Mouse (Mus musculus) frontal cortex, postnatal 25 days (tissue): ENCODE data around the gene Gclc.

Experiments
- DNase-seq, 2 experiments: peaks; one replicate each; pipeline ENCODE4 v3.0.0; 2022; ENCODE audit warnings: low spot score in 2 of 2

Gene Gclc

DNA sequence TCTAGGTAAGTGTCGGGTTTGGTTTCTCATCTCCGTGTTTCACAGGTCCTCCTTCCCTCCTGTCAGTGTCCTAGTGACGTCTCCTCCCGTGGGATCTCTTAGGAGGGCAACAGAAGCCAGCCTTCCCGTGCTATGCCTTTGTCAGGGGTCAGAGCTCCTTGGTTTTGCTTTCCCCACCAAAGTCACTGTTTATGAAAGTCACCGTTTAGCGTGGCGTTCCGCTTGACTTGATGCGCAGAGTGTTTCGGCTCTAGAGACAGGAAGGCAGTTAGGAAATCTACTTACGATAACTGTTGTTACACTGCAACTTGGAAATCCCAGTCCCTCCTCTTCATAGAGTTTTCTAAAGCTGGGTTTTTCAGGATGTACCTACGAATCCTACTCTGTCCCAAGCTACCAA, 28.7 kb downstream of the Gclc start:
- no peak for DNase-seq

DNA sequence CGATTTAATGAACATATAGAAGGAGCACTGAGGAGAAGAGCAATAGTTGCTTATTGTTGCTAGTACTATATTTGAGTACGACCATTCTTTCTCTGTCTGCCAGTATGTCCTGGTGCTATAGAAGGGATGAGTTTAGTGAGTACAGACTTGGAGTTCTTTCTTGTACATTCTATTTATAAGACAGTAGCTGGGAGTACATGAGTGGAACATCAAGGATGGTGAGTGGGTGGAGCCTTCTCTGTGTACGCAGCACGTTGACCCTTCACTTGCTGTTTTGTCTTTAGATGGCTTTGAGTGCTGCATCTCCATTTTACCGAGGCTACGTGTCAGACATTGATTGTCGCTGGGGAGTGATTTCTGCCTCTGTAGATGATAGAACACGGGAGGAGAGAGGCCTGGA, 31.1 kb downstream of the Gclc start:
- DNase-seq = no peak

DNA sequence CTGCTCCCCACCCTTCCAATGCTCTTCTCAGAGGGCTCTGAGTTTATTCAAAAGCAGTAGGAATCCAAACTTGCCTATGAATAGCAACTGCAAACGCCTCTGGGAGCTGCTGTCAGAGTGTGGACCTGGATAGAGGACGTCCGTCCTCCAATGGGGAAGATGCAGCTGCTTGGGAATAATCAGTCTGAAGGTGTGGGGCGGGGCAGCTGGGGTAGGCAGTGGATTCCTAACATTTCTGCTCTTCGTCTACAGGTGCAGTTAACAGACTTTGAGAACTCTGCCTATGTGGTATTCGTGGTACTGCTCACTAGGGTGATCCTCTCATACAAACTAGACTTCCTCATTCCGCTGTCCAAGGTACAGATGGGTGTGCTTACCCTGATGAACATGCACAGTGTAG, 33.6 kb downstream of the Gclc start:
- DNase-seq = no peak

DNA sequence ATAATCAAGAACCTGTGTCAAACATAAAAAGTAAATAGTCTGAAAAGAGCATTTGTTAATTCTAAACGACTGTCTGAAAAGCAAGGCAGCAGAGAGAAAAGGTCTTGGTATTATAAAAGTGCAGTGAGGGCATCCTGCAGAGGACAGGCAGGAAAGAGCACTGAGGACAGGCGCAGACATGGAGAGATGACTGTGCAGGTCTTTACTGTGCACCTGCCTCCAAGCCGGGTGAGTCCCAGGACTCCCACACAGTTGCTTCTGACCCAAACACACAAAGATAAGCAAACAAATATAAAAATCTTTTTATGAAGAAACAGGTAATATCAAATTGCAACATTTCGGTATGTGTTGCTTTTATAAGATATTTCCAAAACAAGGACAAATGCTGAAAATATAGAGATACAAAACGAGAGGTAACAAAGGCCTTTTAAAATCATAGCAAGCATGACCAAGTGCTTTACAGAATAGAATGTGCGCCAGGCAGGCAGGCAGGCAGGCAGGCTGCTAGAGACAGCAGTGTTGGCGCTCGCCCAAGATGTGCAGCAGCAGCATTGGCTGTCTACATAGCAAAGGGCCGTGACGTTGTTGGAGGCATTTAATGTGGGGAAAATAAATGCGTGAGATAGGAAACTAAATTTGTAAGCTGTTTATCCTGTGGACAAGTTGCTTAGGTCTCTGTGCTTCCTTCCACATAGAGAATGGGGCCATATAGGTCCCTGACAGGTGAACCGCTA, 35.4 kb downstream of the Gclc start:
- DNase-seq = no peak

DNA sequence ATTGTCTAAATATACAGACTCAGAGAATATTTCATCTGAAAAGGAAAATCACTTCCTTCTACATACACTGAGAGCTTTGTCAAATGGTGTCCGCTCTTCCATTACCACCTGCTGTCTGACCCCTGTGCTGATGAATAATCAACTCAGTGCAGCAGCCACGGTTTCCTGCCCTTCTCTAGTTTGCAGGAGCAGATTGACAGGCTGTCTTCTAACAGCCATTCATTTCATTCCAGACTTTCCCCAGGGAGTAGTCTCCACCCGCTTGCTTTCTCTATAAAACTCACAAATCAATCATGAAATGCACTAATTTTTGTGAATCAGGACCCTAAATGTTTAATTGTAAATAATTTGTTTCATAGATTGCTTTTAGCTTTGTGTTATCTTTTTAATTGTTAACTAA, 39.5 kb downstream of the Gclc start:
- no peak for DNase-seq

DNA sequence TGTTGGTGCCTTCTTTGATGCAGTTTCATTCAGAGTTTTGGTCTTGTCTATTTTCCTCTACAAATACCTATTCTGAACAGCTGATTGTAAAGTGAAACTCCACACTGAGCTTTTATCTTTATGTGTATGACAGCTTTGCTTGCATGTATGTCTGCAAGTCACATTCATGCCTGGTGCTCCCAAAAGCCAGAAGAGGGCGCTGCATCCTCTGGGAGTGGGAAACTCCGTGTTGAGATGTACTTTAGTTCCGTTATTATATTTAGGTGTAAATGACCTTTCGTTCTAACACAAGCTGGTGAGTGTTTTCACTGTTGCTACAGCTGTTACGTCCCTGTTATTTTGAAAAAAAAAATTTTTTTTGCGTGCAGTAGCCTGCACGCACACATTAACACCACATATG, 48.1 kb downstream of the Gclc start:
- DNase-seq = no peak

DNA sequence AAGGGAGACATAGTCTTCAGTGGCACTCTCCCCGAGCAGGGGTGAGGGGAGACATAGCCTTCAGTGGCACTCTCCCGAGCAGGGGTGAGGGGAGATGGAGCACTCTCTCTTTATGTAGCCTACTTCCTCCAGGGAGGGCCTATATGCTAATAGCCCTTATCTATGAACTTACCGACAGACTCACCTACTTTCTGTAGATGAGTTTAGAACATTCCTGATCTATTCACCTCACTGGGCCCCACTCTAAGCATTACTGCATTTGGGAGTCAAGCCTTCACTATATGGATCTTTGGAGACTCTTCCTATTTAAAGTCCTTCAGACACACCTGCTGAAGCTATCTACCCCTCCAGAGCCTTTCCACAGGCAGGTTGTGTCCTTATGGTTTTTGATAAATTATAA, 52.1 kb downstream of the Gclc start:
- no peak for DNase-seq

DNA sequence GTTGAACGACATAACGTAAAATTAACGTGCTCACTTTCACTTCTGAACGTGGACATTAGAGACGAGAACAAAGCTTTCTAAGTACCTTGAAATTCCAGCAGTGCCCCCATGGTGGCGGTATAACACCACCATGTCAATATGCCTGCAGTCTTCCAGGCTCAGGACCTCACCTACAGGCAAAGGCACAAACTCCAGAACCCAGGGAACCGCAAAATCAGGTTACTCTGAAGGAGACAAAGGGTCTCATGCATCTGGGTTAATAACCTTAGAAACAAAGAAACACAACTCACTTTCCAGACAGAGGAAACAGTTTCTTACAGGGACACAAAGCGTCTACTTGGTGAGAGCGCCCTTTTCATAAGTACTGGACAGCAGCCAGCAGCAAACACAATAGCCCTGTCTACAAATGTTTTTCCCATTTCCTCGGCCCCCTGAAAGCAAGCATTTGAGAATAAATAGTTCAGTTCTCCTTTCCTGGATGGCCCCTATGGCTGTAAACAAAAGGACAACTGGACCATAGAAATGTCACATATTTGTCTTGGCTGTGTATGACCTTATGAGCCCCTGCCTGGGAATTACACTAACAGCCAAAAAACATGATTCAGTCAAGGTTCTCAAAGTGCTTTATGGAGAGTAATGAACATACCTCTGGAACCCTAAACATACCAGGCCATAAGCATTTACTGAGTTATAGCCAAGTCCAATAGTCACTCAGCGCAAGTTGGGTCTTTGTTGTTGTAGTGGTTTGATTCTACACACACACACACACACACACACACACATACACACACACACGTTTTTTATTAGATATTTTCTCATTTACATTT, 52.7 kb downstream of the Gclc start:
- peak; percentile 82 to 87 for DNase-seq

DNA sequence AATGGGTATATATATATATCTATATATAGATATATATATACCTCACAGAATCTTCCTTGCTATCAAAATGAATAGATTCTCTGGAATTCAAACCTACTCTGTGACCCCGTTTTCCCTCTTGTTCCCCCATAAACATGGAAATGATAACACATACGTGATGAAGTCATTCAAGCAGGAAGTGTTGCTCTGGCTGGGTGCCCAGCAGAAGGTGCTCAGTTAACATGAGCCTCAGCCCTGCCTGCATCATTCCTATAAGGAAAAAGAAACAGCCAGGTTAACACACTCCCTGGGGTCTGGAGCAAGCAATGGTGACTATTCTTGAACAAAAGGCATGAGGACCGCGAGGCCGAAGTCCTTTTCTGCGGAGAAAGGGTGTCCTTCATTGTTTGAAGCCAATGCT, 54.1 kb downstream of the Gclc start:
- DNase-seq = no peak

DNA sequence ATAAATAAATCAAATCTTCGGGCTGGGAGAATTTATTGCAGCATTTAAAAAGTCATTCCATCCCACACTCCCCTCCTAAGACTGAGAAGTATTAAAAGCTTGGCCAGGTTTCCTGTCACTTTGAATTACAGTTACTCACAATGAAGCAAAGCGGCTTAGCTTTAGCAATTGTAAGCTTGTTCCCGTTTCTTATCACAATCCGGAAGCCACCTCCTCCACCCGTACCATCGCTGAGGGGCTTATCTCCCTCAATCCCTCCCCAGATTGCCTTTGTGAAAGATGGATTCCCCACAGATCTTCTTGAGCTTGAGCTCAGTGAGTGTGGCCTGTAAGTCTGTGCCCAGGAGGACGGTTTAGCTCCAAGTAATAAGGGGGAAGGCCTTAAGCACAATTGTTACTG, 64.5 kb downstream of the Gclc start:
- DNase-seq = no peak

DNA sequence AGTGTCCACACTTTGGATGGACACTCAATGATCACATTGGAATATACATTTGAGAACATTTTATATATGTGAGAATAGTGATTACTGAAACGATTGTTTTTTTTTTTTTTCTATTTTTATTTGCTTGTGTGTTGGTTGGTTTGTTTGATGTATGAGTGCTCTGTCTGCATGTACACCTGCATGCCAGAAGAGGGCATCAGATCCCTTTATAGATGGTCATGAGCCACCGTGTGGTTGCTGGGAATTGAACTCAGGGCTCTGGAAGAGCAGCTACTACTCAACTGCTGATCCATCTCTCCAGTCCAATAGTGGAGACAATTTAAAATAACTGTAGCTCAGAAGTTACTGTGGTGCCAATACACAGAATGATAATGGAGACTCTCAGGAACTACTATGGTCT, 65.0 kb downstream of the Gclc start:
- no peak for DNase-seq

DNA sequence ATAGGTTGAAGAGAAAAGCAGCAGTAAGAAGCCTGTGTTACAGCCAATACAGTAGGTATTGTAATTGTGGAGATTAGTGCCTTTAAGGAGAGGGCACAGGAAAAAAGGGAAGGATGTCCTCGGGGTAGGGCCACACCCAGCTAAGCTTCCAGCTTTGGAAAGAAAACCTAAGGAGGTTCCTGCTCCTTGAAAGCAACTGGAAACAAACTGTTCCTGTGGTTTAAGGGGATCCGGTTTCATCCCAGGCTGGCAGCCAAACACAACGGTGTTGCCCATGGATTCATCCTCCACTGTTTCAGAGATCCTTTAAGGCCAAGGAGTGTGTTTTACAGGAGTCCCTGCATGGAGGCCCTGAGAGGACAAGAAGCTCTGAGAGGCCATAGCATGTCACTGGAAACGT, 66.5 kb downstream of the Gclc start:
- DNase-seq = no peak

DNA sequence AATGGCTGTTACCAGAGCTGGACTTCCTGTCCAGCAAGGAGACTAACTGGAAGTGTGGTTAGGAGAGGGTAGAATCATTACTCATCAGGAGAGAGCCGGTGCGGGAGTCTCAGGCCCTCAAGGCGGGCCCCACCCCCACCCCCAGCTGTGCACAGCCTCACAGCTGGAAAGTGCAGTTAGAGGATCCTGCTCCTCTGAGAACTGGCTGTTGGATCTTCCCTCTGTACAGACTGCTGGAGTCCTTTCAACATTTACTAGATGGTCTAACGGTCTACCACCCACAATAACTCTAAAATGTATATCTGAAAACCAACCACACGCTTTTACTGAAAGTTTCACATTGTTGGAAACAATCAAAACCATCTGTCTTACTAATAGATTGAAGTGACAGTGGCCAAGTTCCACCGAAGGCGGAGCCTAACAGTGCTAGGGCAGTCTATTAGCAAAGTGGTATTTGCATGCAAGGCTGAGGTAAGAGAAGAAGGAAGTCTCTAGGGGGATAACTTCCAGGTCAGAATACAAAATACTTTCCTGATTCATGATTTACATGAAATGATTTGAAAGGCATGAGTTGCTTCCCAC, 71.1 kb downstream of the Gclc start:
- DNase-seq = no peak

DNA sequence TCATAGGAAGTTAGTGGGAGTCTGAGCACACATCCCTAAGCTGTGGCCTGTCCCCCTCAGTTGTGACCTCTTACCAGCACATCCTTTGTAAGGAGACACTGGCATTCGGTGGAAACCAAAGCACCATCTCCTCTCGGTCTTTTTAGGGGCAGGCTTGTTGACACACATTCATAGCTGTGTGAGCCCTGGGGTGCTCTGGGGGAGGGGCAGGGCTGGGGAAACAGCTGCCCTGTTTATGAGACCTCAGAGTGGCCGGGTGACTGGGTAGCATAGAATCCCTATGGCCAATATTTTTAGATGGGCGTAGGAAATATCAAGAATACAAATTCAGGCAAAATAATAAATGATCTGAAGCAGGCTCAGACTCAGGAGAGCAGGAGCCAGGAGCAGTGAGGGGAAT, 71.9 kb downstream of the Gclc start:
- DNase-seq = no peak

DNA sequence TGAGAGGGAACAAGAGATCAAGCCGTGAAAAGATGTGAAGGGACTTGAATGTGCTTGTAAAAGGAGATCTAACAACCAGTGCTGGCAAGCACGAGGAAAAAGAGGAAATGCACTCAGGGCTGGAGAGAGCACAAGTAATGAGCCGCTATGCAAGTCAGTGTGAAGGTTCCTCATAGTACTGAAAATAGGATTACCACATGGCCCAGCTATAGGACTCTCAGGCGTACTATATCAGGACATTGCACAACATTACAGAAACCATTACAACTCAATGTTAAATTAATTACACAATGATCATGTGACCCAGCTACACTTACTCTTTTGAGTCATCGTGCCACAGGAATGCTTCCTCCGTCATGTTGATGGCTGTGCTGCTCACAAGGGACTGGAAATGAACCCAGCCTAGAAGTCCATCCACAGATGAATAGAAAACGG, 74.2 kb downstream of the Gclc start:
- no peak for DNase-seq

DNA sequence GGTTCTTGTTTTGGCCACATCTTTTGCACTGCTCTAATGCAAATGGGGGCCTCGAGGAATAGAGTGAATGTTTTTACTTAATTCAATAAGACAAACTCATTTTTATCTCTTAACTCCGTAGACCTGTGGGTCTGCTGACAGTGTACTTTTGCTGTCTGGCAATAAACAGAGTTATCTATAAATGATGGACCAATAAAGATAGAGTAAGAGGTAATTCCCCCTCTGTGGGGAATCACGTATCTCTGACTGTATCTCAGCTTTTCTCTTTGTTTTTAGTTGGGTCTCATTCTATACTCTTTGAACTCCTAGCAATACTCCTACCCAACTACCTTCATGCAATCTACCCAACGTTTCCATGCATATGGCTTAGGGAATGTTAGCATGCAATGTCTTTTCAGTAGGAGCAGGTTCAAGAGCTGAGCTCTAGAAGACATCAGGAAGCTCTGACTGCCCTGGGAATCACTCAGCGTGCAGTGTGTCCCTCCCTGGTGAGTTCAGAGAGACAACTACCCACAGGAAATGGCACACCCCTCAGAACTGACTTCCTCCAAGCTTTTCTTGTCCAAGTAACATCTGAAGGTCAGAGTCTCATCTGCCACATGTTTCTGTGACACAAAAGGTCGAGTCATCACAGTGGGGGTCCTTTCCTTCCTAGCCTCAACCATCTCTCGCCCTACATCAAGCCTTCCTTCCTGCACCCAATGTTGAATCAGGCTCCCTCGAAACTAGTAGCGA, 80.1 kb downstream of the Gclc start:
- DNase-seq = no peak

DNA sequence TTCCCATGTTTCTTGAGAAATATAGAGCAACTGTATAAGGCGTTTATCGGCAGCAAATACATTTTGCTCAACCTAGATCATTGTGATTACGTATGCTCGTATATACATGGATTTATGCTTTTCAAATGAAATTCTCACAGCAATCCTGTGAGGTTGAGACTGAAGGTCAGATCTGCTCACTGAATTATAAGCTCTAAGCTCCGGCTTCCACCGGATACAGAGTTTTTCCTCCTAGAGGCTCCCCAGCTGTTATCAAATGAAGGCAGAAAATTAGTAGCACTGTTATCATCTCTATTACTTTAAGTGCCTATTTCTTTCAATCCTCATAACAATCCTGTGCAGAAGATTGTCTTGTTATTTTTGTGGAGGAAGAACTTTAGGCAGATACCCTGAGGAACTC, 80.8 kb downstream of the Gclc start:
- DNase-seq = no peak

DNA sequence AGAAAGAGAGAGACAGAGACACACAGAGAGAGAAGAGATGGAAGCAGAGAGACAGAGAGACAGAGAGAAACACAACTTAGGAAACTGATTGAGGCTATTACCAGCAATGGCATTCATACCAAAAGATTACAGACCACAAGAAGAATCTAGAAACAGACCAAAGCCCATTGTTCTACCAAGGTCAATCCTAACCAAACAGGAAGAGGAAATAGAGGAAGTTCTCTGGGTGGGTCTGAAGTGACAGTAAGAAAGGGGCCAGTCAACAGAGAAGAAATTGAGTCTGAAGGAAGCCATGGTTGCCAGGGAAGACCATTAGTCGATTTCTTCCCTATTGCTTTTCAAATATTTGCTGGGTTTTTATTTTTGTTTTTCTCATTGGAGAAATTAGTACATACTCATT, 81.4 kb downstream of the Gclc start:
- no peak for DNase-seq

DNA sequence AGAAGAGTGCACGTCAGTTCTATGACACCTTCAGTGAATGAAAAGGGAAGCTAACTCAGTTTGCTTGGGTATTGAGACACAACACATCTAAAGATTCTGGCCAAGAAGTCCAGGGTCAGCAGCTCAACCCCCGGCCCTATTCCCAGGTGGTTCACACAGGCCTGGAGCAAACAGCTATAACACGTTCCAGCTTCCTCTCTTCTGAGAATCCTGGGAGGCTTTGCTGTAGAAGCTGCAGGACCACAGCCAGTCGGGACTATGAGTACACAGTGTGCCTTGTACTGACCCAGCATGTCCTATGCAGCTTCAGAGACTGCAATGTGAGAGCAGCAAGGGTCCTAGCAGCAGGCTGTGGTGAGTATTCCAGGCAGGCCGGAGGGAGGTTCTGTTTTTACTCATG, 84.3 kb downstream of the Gclc start:
- DNase-seq = no peak
